Mouse (Mus musculus) bone marrow macrophage, adult 2 months (primary cell): ENCODE measurements at regions not wholly inside any gene's neighbourhood (a gene's known extent, or its start where the extent isn't known, plus 50 kb on each side); places are given as distances from the start of the nearest gene placed in this dataset.

ENCODE experiments used
- H3K27ac ChIP-seq: 2 replicates; pipeline ENCODE4 v1.5.1; 2012; ENCODE audit warnings: low read depth, low read length; ENCODE audit not compliant: insufficient read depth
- H3K4me1 ChIP-seq: 2 replicates; pipeline ENCODE4 v1.6.1; 2012; ENCODE audit warnings: low read length; ENCODE audit not compliant: control insufficient read depth, insufficient read depth
- H3K4me3 ChIP-seq: 2 replicates; pipeline ENCODE4 v1.5.1; 2012; ENCODE audit warnings: mild to moderate bottlenecking, low read length, moderate library complexity; ENCODE audit not compliant: insufficient read depth
- CTCF ChIP-seq: IDR thresholded peaks from 2 replicates; pipeline ENCODE4 v1.5.1; 2012; ENCODE audit warnings: low read depth, mild to moderate bottlenecking, low read length, moderate library complexity
- POLR2A ChIP-seq: IDR thresholded peaks from 2 replicates; pipeline ENCODE4 v1.6.1; 2012; ENCODE audit warnings: mild to moderate bottlenecking, low read depth, low read length, borderline replicate concordance

DNA sequence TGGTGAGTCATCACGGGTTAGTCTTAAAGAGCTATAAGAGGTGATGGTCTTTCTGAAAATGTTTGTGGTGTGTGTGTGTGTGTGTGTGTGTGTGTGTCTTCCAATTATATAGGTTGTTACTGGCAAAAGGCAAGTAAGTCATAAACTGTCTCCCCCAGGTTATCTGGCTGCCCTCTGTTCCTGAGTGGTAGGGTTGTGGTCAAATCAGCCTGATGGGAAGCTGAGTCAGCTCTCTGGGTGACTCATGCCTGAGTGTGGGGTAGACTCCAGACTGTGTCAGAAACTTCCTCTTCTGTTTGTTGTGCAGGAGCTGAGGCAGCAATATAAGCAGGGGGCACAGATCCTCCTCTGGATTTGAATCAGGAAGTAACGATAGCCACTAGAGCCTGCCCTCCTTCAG, 656.8 kb upstream of the Tgif2lx2 start:
- no peak overlapping the region for H3K4me3 ChIP-seq
- peaks cover 16% of the 10 kb centered on the region for H3K4me1 ChIP-seq
- H3K27ac ChIP-seq: peak overlapping the region; percentile 63
- no peak for TF ChIP-seq CTCF
- no peak for TF ChIP-seq POLR2A
